Mouse (Mus musculus) forebrain, postnatal 0 days (tissue): ENCODE measurements around the gene Rnf38. TPM values are rescaled to one million over a fixed set of nuclear protein-coding genes. Genes with fewer than 3 reads are reported as not detected.

ENCODE experiments used
- ATAC-seq: fragments of 200-750 bp; cut with Nextera tagmentation; 2 replicates; pipeline ENCODE4 v1.8.0; 2017; ENCODE audit warnings: mild to moderate bottlenecking, moderate library complexity
- DNase-seq: peaks from one replicate; pipeline ENCODE4 v3.0.0-alpha.2; 2015
- H3K27ac ChIP-seq: fragments of 300-500 bp; sonication (generic); 2 replicates; pipeline ENCODE4 v1.5.1; 2014; ENCODE audit warnings: low read depth, mild to moderate bottlenecking, antibody characterized with exemption, low read length, moderate library complexity, mixed read lengths
- H3K27me3 ChIP-seq: fragments of 300-500 bp; sonication (generic); 2 replicates; pipeline ENCODE4 v1.6.1; 2014; ENCODE audit warnings: mild to moderate bottlenecking, low read length, mixed read lengths; ENCODE audit not compliant: insufficient read depth
- H3K36me3 ChIP-seq: fragments of 300-500 bp; sonication (generic); 2 replicates; pipeline ENCODE4 v1.6.1; 2014; ENCODE audit warnings: mild to moderate bottlenecking, moderate library complexity; ENCODE audit not compliant: insufficient read depth
- H3K4me1 ChIP-seq: fragments of 300-500 bp; sonication (generic); 2 replicates; pipeline ENCODE4 v1.6.1; 2014; ENCODE audit warnings: antibody characterized with exemption; ENCODE audit not compliant: insufficient read depth
- H3K4me2 ChIP-seq: fragments of 300-500 bp; sonication (generic); 2 replicates; pipeline ENCODE4 v1.6.1; 2014; ENCODE audit warnings: low read depth, mild to moderate bottlenecking, moderate library complexity
- H3K4me3 ChIP-seq: fragments of 300-500 bp; sonication (generic); 2 replicates; pipeline ENCODE4 v1.5.1; 2014; ENCODE audit warnings: low read depth, low read length, mixed read lengths
- H3K9ac ChIP-seq: fragments of 300-500 bp; sonication (generic); 2 replicates; pipeline ENCODE4 v1.6.1; 2014; ENCODE audit warnings: mild to moderate bottlenecking
- H3K9me3 ChIP-seq: fragments of 300-500 bp; sonication (generic); 2 replicates; pipeline ENCODE4 v1.6.1; 2016; ENCODE audit warnings: low read length
- CTCF ChIP-seq: sonication (generic); IDR thresholded peaks from 2 replicates; pipeline ENCODE4 v1.5.1; 2016; ENCODE audit warnings: antibody characterized with exemption, control low read depth, low read depth
- WGBS: fragments of 180-500 bp; shearing (Covaris S2); extraction: QIAGEN DNeasy Blood & Tissue Kit; methylation state at CpG from one replicate; pipeline ENCODE4 v1.1.7; 2014; 5-methylcytosine and 5-hydroxymethylcytosine counted together
- microRNA-seq, 2 experiments: library from miRNA; unstranded; fragments of <30 nt; microRNA quantifications; one replicate each; pipeline ENCODE4; 2016
- polyA plus RNA-seq: library from polyadenylated mRNA; unstranded; fragments of >200 nt; fragmentation: Nextera tagmentation; extraction: Ambion mirVana; gene quantifications from 2 replicates; pipeline ENCODE4 v1.2.1, GENCODE M21; 2015
- total RNA-seq: library from RNA; depleted of rRNA; stranded (reverse); fragments of >200 nt; gene quantifications from 2 replicates; pipeline ENCODE4 v1.2.3, GENCODE M21; 2014; rRNA removed

Rnf38 gene
- total and polyA plus RNA-seq, 2 experiments from 2014 or later: 17.6 to 82.7 TPM

DNA sequence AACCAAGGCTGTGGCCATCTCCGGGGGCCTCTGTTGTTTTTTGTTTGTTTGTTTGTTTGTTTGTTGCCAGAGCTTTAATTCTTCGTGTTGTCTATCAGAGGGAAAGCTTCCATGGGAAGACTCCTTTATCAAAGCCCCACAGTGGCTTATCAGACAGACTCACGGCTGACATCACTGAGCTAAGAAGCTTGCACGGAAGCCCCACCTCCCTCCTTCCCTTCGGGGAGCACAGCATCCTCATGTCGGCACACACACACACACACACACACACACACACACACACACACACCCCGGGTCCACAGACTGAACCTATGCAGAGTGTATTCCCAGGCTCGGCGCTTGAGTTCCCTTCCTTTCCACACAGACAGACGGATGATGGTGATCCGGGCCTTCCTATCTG lies 141.2 kb downstream of the Rnf38 start:
- ATAC-seq (no peak), DNase-seq (no peak)
- WGBS: 83% methylated on average over 11 of the region's 11 CpGs
- Histone ChIP-seq H3K27me3 (no peaks in the 10 kb centered on the region), H3K27ac (no peak overlapping the region), H3K36me3 (no peaks in the 10 kb centered on the region), H3K4me1 (no peaks in the 10 kb centered on the region), H3K4me2 (no peak overlapping the region), H3K4me3 (no peak overlapping the region), H3K9me3 (no peaks in the 10 kb centered on the region), H3K9ac (no peak overlapping the region)
- no peak for TF ChIP-seq CTCF

DNA sequence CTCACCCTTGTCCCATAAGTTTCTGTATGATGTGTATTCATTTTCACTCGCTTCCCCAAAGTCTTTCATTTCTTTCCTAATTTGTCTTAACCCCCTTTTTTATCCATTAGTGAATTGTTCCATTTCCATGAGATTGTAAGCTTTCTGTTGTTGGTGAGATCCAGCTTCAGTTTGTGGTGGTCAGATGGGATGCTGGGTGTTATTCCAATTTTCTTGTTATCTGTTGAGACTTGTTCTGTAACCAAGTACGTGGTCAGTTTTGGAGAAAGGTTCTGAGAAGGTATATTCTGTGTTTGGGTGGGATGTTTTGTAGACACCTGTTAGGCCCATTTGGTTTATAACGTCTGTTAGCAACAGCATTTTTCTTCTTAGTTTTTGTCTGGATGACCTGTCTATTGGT lies 148.0 kb downstream of the Rnf38 start:
- DNase-seq (no peak), ATAC-seq (no peak)
- Histone ChIP-seq H3K4me1 (no peaks in the 10 kb centered on the region), H3K4me2 (no peak overlapping the region), H3K9ac (no peak overlapping the region), H3K27me3 (no peaks in the 10 kb centered on the region), H3K27ac (no peak overlapping the region), H3K36me3 (no peaks in the 10 kb centered on the region), H3K4me3 (no peak overlapping the region), H3K9me3 (no peaks in the 10 kb centered on the region)
- no peak for TF ChIP-seq CTCF
- 90% methylated on average over 3 of the region's 3 CpGs for WGBS

DNA sequence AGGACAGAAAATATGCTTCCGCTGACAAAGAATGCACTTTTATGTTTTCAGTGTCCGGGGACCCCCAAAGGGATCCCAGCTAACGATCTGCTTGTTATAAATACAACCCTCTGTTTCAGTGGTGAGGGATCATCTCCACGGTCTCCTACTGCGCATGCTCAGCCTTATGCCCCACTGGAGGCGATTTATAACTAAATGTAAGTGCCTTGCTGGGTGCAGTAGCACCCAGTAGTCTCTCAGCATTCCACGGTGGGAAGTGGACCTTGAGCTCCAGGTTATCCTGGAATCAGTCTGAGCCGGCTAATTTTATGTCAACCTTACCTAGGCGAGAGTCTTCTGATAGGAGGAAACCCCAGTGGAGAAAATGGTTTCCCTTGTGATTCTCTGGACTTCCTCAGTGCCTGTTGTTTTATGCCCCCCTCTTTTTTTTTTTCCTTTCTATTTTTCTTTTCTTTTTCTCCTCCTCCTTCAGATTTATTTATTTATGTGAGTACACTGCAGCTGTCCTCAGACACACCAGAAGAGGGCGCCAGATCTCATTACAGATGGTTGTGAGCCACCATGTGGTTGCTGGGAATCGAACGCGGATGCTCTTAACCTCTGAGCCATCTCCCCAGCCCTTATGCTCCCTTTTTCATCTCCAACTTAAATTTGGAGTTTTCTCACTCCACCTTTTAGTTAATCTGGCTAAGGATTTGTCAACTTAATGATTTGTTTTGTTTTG lies 148.8 kb downstream of the Rnf38 start:
- no peak overlapping the region for H3K4me2 ChIP-seq
- no peak overlapping the region for H3K9ac ChIP-seq
- WGBS: 74% methylated on average over 13 of the region's 13 CpGs
- no peaks in the 10 kb centered on the region for H3K27me3 ChIP-seq
- no peak overlapping the region for H3K27ac ChIP-seq
- no peaks in the 10 kb centered on the region for H3K4me1 ChIP-seq
- H3K4me3 ChIP-seq: no peak overlapping the region
- ATAC-seq (no peak), DNase-seq (no peak)
- no peaks in the 10 kb centered on the region for H3K36me3 ChIP-seq
- no peak; the same call in 1 of the 2 replicates for TF ChIP-seq CTCF
- no peaks in the 10 kb centered on the region for H3K9me3 ChIP-seq

DNA sequence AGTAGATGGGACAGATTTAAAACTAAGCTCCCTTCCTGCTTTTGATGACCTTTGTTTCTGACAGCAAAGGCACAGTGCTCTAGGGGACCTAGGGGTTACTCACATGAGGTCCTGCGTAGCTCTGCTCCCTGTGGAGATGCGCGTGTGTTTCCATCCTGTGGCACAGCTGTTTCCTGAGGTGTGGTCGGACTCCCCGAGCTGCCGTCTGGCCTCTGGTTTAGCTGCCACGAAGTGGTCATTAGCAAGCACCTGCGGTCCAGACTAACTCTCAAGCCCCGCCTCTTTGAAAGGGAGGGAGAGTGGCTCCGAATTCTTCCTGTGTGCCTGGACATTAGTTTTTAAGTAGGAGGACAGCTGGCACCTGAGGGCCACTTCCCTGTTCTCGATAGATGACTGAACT lies 149.6 kb downstream of the Rnf38 start, which contains the start of gene Gne:
Gne (minus strand) TSS at position 233 of the 400 bp plus-strand sequence.
- DNase-seq: no peak
- H3K36me3 ChIP-seq: no peaks in the 10 kb centered on the region
- TF ChIP-seq CTCF: no peak
- H3K27me3 ChIP-seq: no peaks in the 10 kb centered on the region
- WGBS: 24% methylated on average over 11 of the region's 11 CpGs
- no peak within 1 kb of the TSS for H3K9ac ChIP-seq
- H3K4me2 ChIP-seq: no peak within 1 kb of the TSS
- no peak within 1 kb of the TSS for H3K27ac ChIP-seq
- H3K9me3 ChIP-seq: no peaks in the 10 kb centered on the region
- no peak within 1 kb of the TSS for H3K4me3 ChIP-seq
- no peaks in the 10 kb centered on the region for H3K4me1 ChIP-seq
- no peak for ATAC-seq

DNA sequence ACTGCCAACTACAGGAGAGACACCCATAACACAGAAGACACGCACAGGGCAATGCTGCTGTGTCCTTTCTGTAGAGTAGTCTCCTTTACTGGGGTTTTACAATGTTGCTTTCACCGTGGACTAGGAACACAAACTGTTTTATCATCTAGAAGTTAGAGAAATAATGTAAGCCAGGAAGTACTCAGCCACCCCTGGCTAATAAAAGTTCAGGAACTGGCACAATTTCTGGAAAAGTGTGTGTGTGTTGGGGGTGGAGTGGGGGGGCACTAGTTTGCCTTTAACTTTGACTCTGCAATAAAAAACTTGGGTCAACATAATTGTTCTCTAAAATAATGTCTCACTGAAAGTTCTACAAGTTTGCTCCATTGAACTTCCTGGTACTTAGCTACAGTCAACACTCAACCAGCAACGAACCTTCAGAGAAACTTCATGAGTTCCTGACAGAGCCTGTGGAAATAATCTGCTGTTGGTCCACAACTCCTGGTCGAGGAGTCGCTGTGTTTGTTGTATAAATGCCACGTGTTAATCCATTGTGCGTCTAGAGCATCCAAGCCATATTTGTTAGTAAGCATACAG lies 155.1 kb downstream of the Rnf38 start:
- no peak for TF ChIP-seq CTCF

More for the DNA sequence above, 155.1 kb downstream of the Rnf38 start:
- H3K4me1 ChIP-seq: no peaks in the 10 kb centered on the region
- WGBS: 88% methylated on average over 7 of the region's 7 CpGs
- no peak overlapping the region for H3K4me3 ChIP-seq
- no peak overlapping the region for H3K9ac ChIP-seq
- ATAC-seq: no peak
- no peak for DNase-seq
- H3K36me3 ChIP-seq: no peaks in the 10 kb centered on the region
- H3K9me3 ChIP-seq: no peaks in the 10 kb centered on the region
- H3K4me2 ChIP-seq: no peak overlapping the region
- H3K27ac ChIP-seq: no peak overlapping the region
- H3K27me3 ChIP-seq: no peaks in the 10 kb centered on the region; the same call in 1 of the 2 replicates

Small RNA genes lying within 50 kb of the gene (microRNA-seq; reads per million reads assigned to microRNA genes)
- 0 reads per million in 2 experiments for gene Mir5106

Other genes with a start within 250 kb of the Rnf38 start
- 579 and 718 TPM in 2 replicates for gene Clta, start 229.3 kb downstream of the Rnf38 start, total RNA-seq
- 377 and 380 TPM in 2 replicates for gene Clta, start 229.3 kb downstream of the Rnf38 start, polyA plus RNA-seq
- 34.2 and 36.5 TPM in 2 replicates for gene Gne, start 149.6 kb downstream of the Rnf38 start, total RNA-seq
- 22.1 and 25.2 TPM in 2 replicates for gene Gne, start 149.6 kb downstream of the Rnf38 start, polyA plus RNA-seq
- gene Melk, start 67.1 kb upstream of the Rnf38 start, total RNA-seq: 4.2 and 4.5 TPM in 2 replicates
- gene Melk, start 67.1 kb upstream of the Rnf38 start, polyA plus RNA-seq: 4.6 and 4.7 TPM in 2 replicates